Mouse (Mus musculus): ENCODE results near the gene Lamb1. TPM values are rescaled to one million over a fixed set of nuclear protein-coding genes. Genes with fewer than 3 reads are reported as not detected.

Lamb1 gene
- polyA plus RNA-seq, 1 experiment from 2014 or later: 92.1 TPM

- no peak for ATAC-seq (replicated peaks; ENCODE audit: extremely low read depth, insufficient read depth, low FRiP score)
- Histone ChIP-seq H3K9me3 (replicated peaks; ENCODE audit: control insufficient read depth, low read length) (no peaks in the 10 kb centered on the region), H3K4me2 (ENCODE audit: low read depth, low read length) (no peak overlapping the region), H3K4me3 (ENCODE audit: low read length) (no peak overlapping the region), H3K27me3 (ENCODE audit: control insufficient read depth, insufficient read depth, low read length) (no peaks in the 10 kb centered on the region), H3K27ac (ENCODE audit: low read length) (0 out of 2 replicates have a peak overlapping the region, but pooled peaks have one; percentile 12), H3K9ac (ENCODE audit: low read length) (no peak overlapping the region), H3K36me3 (ENCODE audit: control insufficient read depth, insufficient read depth) (peaks cover 84% of the 10 kb centered on the region), H3K4me1 (ENCODE audit: control insufficient read depth, insufficient read depth, low read length) (peaks cover 20% of the 10 kb centered on the region)
- 79% methylated on average over 13 of the region's 13 CpGs for WGBS
Measured at GRCm38 (mm10) chr12:31320817-31321216, 55.8 kb downstream of the Lamb1 start.

DNA sequence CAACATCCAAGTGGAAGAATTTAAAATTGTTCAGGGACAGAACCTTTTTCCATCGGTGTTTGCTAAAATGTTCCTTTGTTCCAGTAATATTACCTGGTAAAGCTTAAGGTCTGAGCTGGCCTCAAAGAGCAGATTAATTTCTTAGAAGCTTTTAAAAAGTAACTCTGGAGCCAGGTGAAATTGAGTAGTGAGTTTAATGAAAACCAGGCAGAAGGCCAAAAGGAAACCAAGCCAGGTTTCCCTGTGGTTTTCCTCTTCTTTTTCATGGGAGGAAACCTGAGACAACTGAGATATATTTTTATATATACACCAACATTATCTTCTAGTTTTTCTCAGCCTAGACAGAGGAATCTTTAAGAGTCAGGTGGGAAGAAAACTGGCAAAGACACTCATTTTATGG, 56.5 kb downstream of the Lamb1 start:
- Histone ChIP-seq H3K9ac (ENCODE audit: low read length) (no peak overlapping the region), H3K4me2 (ENCODE audit: low read depth, low read length) (no peak overlapping the region), H3K9me3 (replicated peaks; ENCODE audit: control insufficient read depth, low read length) (no peaks in the 10 kb centered on the region), H3K4me1 (ENCODE audit: control insufficient read depth, insufficient read depth, low read length) (peaks cover 20% of the 10 kb centered on the region), H3K27me3 (ENCODE audit: control insufficient read depth, insufficient read depth, low read length) (no peaks in the 10 kb centered on the region), H3K36me3 (ENCODE audit: control insufficient read depth, insufficient read depth) (peaks cover 84% of the 10 kb centered on the region), H3K27ac (ENCODE audit: low read length) (no peak overlapping the region), H3K4me3 (ENCODE audit: low read length) (no peak overlapping the region)
- WGBS: 94% methylated on average over 1 of the region's 1 CpGs
- ATAC-seq (replicated peaks; ENCODE audit: extremely low read depth, insufficient read depth, low FRiP score): no peak

- H3K4me3 ChIP-seq (ENCODE audit: low read length): no peak overlapping the region
- peaks cover 84% of the 10 kb centered on the region for H3K36me3 ChIP-seq (ENCODE audit: control insufficient read depth, insufficient read depth)
- no peak for ATAC-seq (replicated peaks; ENCODE audit: extremely low read depth, insufficient read depth, low FRiP score)
- H3K27me3 ChIP-seq (ENCODE audit: control insufficient read depth, insufficient read depth, low read length): no peaks in the 10 kb centered on the region
- peaks cover 7% of the 10 kb centered on the region for H3K4me1 ChIP-seq (ENCODE audit: control insufficient read depth, insufficient read depth, low read length)
- H3K27ac ChIP-seq (ENCODE audit: low read length): 0 out of 2 replicates have a peak overlapping the region, but pooled peaks have one; percentile 18
- 73% methylated on average over 9 of the region's 9 CpGs for WGBS
- H3K4me2 ChIP-seq (ENCODE audit: low read depth, low read length): no peak overlapping the region
- no peak overlapping the region for H3K9ac ChIP-seq (ENCODE audit: low read length)
- H3K9me3 ChIP-seq (replicated peaks; ENCODE audit: control insufficient read depth, low read length): no peaks in the 10 kb centered on the region
Measured at GRCm38 (mm10) chr12:31323136-31323695, 58.2 kb downstream of the Lamb1 start.

GRCm38 (mm10) chr12:31327139-31327538, 62.1 kb downstream of the Lamb1 start:
- WGBS: 87% methylated on average over 9 of the region's 9 CpGs
- Histone ChIP-seq H3K4me3 (ENCODE audit: low read length) (no peak overlapping the region), H3K36me3 (ENCODE audit: control insufficient read depth, insufficient read depth) (peaks cover 74% of the 10 kb centered on the region), H3K4me2 (ENCODE audit: low read depth, low read length) (no peak overlapping the region), H3K4me1 (ENCODE audit: control insufficient read depth, insufficient read depth, low read length) (no peaks in the 10 kb centered on the region), H3K27ac (ENCODE audit: low read length) (no peak overlapping the region; the same call in 1 of the 2 replicates), H3K27me3 (ENCODE audit: control insufficient read depth, insufficient read depth, low read length) (no peaks in the 10 kb centered on the region), H3K9ac (ENCODE audit: low read length) (no peak overlapping the region), H3K9me3 (replicated peaks; ENCODE audit: control insufficient read depth, low read length) (no peaks in the 10 kb centered on the region)
- no peak for ATAC-seq (replicated peaks; ENCODE audit: extremely low read depth, insufficient read depth, low FRiP score)

- H3K9ac ChIP-seq (ENCODE audit: low read length): no peak overlapping the region
- ATAC-seq (replicated peaks; ENCODE audit: extremely low read depth, insufficient read depth, low FRiP score): no peak
- no peaks in the 10 kb centered on the region for H3K9me3 ChIP-seq (replicated peaks; ENCODE audit: control insufficient read depth, low read length)
- H3K27me3 ChIP-seq (ENCODE audit: control insufficient read depth, insufficient read depth, low read length): no peaks in the 10 kb centered on the region
- peaks cover 63% of the 10 kb centered on the region for H3K36me3 ChIP-seq (ENCODE audit: control insufficient read depth, insufficient read depth)
- no peak overlapping the region for H3K27ac ChIP-seq (ENCODE audit: low read length)
- no peak overlapping the region for H3K4me2 ChIP-seq (ENCODE audit: low read depth, low read length)
- no peaks in the 10 kb centered on the region for H3K4me1 ChIP-seq (ENCODE audit: control insufficient read depth, insufficient read depth, low read length)
- 96% methylated on average over 1 of the region's 1 CpGs for WGBS
- H3K4me3 ChIP-seq (ENCODE audit: low read length): no peak overlapping the region
Measured at GRCm38 (mm10) chr12:31333261-31333660, 68.2 kb downstream of the Lamb1 start.

- Histone ChIP-seq H3K9me3 (replicated peaks; ENCODE audit: control insufficient read depth, low read length) (no peaks in the 10 kb centered on the region), H3K9ac (ENCODE audit: low read length) (peak overlapping the region; percentile 92), H3K27ac (ENCODE audit: low read length) (peak overlapping the region; percentile 88; the same call in 1 of the 2 replicates), H3K4me3 (ENCODE audit: low read length) (peak overlapping the region; percentile 84), H3K27me3 (ENCODE audit: control insufficient read depth, insufficient read depth, low read length) (no peaks in the 10 kb centered on the region), H3K36me3 (ENCODE audit: control insufficient read depth, insufficient read depth) (peaks cover 17% of the 10 kb centered on the region), H3K4me2 (ENCODE audit: low read depth, low read length) (peak overlapping the region; percentile 78), H3K4me1 (ENCODE audit: control insufficient read depth, insufficient read depth, low read length) (peaks cover 4% of the 10 kb centered on the region)
- no peak for ATAC-seq (replicated peaks; ENCODE audit: extremely low read depth, insufficient read depth, low FRiP score)
- 19% methylated on average over 15 of the region's 15 CpGs for WGBS
Measured at GRCm38 (mm10) chr12:31350191-31350943, 85.3 kb downstream of the Lamb1 start.

GRCm38 (mm10) chr12:31350944-31351928, 86.2 kb downstream of the Lamb1 start, which contains the start of gene Dld:
Gene Dld (minus strand): TSS chr12:31351453.
- 5% methylated on average over 66 of the region's 66 CpGs for WGBS
- peak within 1 kb of the TSS; percentile 78 for H3K4me2 ChIP-seq (ENCODE audit: low read depth, low read length)
- peak; percentile 98 for ATAC-seq (replicated peaks; ENCODE audit: extremely low read depth, insufficient read depth, low FRiP score)
- H3K36me3 ChIP-seq (ENCODE audit: control insufficient read depth, insufficient read depth): peaks cover 17% of the 10 kb centered on the region
- H3K27me3 ChIP-seq (ENCODE audit: control insufficient read depth, insufficient read depth, low read length): no peaks in the 10 kb centered on the region
- H3K9me3 ChIP-seq (replicated peaks; ENCODE audit: control insufficient read depth, low read length): no peaks in the 10 kb centered on the region
- H3K9ac ChIP-seq (ENCODE audit: low read length): peak within 1 kb of the TSS; percentile 92
- H3K4me3 ChIP-seq (ENCODE audit: low read length): peak within 1 kb of the TSS; percentile 84
- H3K27ac ChIP-seq (ENCODE audit: low read length): peak within 1 kb of the TSS; percentile 88
- peaks cover 4% of the 10 kb centered on the region for H3K4me1 ChIP-seq (ENCODE audit: control insufficient read depth, insufficient read depth, low read length)

DNA sequence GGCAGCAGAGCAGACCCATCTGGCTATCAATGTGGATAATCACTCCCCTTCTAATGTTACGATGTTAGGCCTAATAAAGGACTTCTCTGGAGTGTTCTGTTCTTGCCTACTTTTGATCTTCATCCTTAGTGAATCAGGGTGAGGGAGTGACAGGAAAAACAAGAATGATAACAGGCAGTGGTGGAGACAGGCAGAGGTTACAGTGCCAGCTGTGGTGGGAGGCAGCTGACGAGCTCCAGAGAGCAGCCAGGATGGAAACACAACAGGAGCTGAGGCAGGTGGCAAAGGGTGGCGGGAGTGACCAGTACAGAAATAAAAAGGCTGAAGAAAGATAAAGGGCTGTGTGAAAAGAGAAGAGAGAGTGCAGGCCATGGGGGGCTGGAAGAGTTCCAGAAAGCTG, 101.4 kb downstream of the Lamb1 start:
- Histone ChIP-seq H3K4me3 (ENCODE audit: low read length) (no peak overlapping the region), H3K27ac (ENCODE audit: low read length) (peak overlapping the region; percentile 71), H3K4me1 (ENCODE audit: control insufficient read depth, insufficient read depth, low read length) (peaks cover 19% of the 10 kb centered on the region), H3K4me2 (ENCODE audit: low read depth, low read length) (no peak overlapping the region), H3K36me3 (ENCODE audit: control insufficient read depth, insufficient read depth) (no peaks in the 10 kb centered on the region), H3K27me3 (ENCODE audit: control insufficient read depth, insufficient read depth, low read length) (no peaks in the 10 kb centered on the region), H3K9ac (ENCODE audit: low read length) (no peak overlapping the region), H3K9me3 (replicated peaks; ENCODE audit: control insufficient read depth, low read length) (no peaks in the 10 kb centered on the region)
- peak; percentile 66 for ATAC-seq (replicated peaks; ENCODE audit: extremely low read depth, insufficient read depth, low FRiP score)
- WGBS: 30% methylated on average over 3 of the region's 3 CpGs
